Comparison of ENCODE assay signal across 25 mouse cellular contexts in the genomic region with DNA sequence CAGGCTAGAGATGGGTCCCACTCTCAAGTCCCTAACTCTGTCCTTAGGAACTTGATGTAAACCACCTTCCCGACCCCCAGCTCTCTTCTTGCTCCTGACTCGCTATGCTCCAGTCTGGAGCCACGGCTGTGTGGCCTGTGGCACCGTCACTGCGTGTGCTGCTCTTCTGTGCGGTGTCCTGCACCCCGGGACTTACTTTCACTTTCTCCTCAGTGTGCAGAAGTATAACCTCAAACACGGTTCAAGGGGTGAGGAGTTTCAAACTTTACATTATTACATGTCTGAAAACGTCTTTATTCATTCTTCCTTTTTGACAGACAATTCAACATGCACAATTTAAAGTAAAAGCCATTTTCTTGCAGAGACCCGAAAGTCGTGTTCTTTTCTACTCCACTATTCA. TPM values are rescaled to one million over a fixed set of nuclear protein-coding genes. Genes with fewer than 3 reads are reported as not detected.
DNase-seq lines count a peak whose midpoint lies in the region; ATAC-seq and TF ChIP-seq lines count a peak whose summit lies in the region.
"Had no signal": no experiment of that assay in that cellular context is flagged by ENCODE, and none has a peak within 500 bp of the region (broad histone marks: within the 10 kb centered on the region; RNA-seq: fewer than 3 reads in every experiment).

No protein-coding gene starts in this region.

- H3K27ac ChIP-seq in liver, postnatal 0 days (ENCODE audit: low read depth): peak overlapping the region; percentile 77
- H3K27ac ChIP-seq in intestine, embryonic 15.5 days: no peak overlapping the region
- no peak overlapping the region for H3K27ac ChIP-seq in forebrain, embryonic 15.5 days (replicated peaks)
- H3K27ac ChIP-seq: gastrocnemius, adult 2 months; hindbrain, embryonic 12.5 days; left cerebral cortex, adult 2 months; liver, embryonic 13.5 days; neural tube, embryonic 13.5 days; stomach, postnatal 0 days had no signal

- no peak overlapping the region for H3K9ac ChIP-seq in liver, postnatal 0 days (replicated peaks)
- no peak overlapping the region for H3K9ac ChIP-seq in intestine, embryonic 15.5 days
- no peak overlapping the region for H3K9ac ChIP-seq in forebrain, embryonic 15.5 days (replicated peaks)
- H3K9ac ChIP-seq: hindbrain, embryonic 12.5 days; liver, embryonic 13.5 days; neural tube, embryonic 13.5 days had no signal

- DNase-seq in adrenal gland, postnatal 10 days: peak; percentile 8
- DNase-seq in adrenal gland, adult 8-10 months: no peak
- peak; percentile 3 for DNase-seq in thymus, postnatal 25 days
- no peak for DNase-seq in thymus, adult 18-20 months
- no peak for DNase-seq in liver, postnatal 0 days
- DNase-seq in urinary bladder, postnatal 25 days (ENCODE audit: low spot score): no peak
- DNase-seq: adrenal gland, adult 2 months; cerebellum, adult 18-20 months; cerebellum, postnatal 36 days; gastrocnemius, adult 2 months; heart, postnatal 10 days; kidney, postnatal 4 days; layer of hippocampus, adult 9-11 months; left cerebral cortex, postnatal 4 days; liver, embryonic 13.5 days; right cerebral cortex, postnatal 25 days; thymus, postnatal 14 days had no signal

- no peak overlapping the region for H3K4me3 ChIP-seq in liver, postnatal 0 days (ENCODE audit: low read depth, low read length)
- H3K4me3 ChIP-seq in intestine, embryonic 15.5 days (replicated peaks): no peak overlapping the region
- no peak overlapping the region for H3K4me3 ChIP-seq in forebrain, embryonic 15.5 days
- H3K4me3 ChIP-seq: gastrocnemius, adult 2 months; hindbrain, embryonic 12.5 days; left cerebral cortex, adult 2 months; liver, embryonic 13.5 days; neural tube, embryonic 13.5 days had no signal

- peak; percentile 70 for ATAC-seq in liver, postnatal 0 days
- ATAC-seq in intestine, embryonic 15.5 days: no peak
- ATAC-seq in forebrain, embryonic 15.5 days (replicated peaks): no peak

- no peaks in the 10 kb centered on the region for H3K27me3 ChIP-seq in liver, postnatal 0 days (ENCODE audit: insufficient read depth, low read length)
- no peaks in the 10 kb centered on the region for H3K27me3 ChIP-seq in intestine, embryonic 15.5 days (replicated peaks)
- H3K27me3 ChIP-seq in forebrain, embryonic 15.5 days: no peaks in the 10 kb centered on the region
- H3K27me3 ChIP-seq: hindbrain, embryonic 12.5 days; liver, embryonic 13.5 days; neural tube, embryonic 13.5 days had no signal

- peak overlapping the region; percentile 39; the same call in 1 of the 2 replicates for H3K4me2 ChIP-seq in liver, postnatal 0 days (ENCODE audit: low read depth, low read length)
- no peak overlapping the region for H3K4me2 ChIP-seq in intestine, embryonic 15.5 days (replicated peaks)
- no peak overlapping the region for H3K4me2 ChIP-seq in forebrain, embryonic 15.5 days (replicated peaks)
- H3K4me2 ChIP-seq: heart, embryonic 11.5 days; hindbrain, embryonic 12.5 days; liver, embryonic 13.5 days; midbrain, embryonic 11.5 days; neural tube, embryonic 13.5 days had no signal

- peaks cover 59% of the 10 kb centered on the region for H3K36me3 ChIP-seq in liver, postnatal 0 days (replicated peaks; ENCODE audit: insufficient read depth, low read length)
- H3K36me3 ChIP-seq in intestine, embryonic 15.5 days: peaks cover 34% of the 10 kb centered on the region
- H3K36me3 ChIP-seq in forebrain, embryonic 15.5 days: peaks cover 77% of the 10 kb centered on the region

- TF ChIP-seq EP300 in liver, postnatal 0 days (IDR thresholded peaks at IDR 0.05; ENCODE audit: low read depth): no peak

- H3K4me1 ChIP-seq in liver, postnatal 0 days (ENCODE audit: insufficient read depth): no peaks in the 10 kb centered on the region; the same call in 1 of the 2 replicates
- no peaks in the 10 kb centered on the region for H3K4me1 ChIP-seq in intestine, embryonic 15.5 days (replicated peaks)
- H3K4me1 ChIP-seq in forebrain, embryonic 15.5 days: no peaks in the 10 kb centered on the region
- H3K4me1 ChIP-seq: hindbrain, embryonic 12.5 days; neural tube, embryonic 13.5 days had no signal

- H3K9me3 ChIP-seq in liver, postnatal 0 days (ENCODE audit: low read length): no peaks in the 10 kb centered on the region
- H3K9me3 ChIP-seq in intestine, embryonic 15.5 days: no peaks in the 10 kb centered on the region
- no peaks in the 10 kb centered on the region for H3K9me3 ChIP-seq in forebrain, embryonic 15.5 days
- H3K9me3 ChIP-seq: hindbrain, embryonic 12.5 days; liver, embryonic 13.5 days; neural tube, embryonic 13.5 days had no signal

- 68% methylated on average over 11 of the region's 11 CpGs for WGBS in liver, postnatal 0 days (ENCODE audit: insufficient replicate concordance)
- 90% methylated on average over 11 of the region's 11 CpGs for WGBS in intestine, embryonic 15.5 days
- WGBS in forebrain, embryonic 15.5 days: 95% methylated on average over 11 of the region's 11 CpGs

- TF ChIP-seq CTCF in liver, postnatal 0 days (IDR thresholded peaks at IDR 0.05; ENCODE audit: low read depth): no peak

RNA-seq across cellular contexts. Expression of a gene that starts 51.0 kb away (rescaled TPM):
- 1 to 10 TPM; 1.2 to 1.5 TPM for total RNA-seq in adrenal gland, postnatal 10 days (2021)
- 1 to 10 TPM; 2.1 to 3.1 (median 2.4) TPM for total RNA-seq in adrenal gland, adult 8-10 months (2022)
- polyA plus RNA-seq in liver, postnatal 0 days (2015; fragmentation: Nextera tagmentation; extraction: Ambion mirVana): 0.05 and 0.08 TPM in 2 replicates
- 1.7 and 1.8 TPM in 2 replicates for polyA plus RNA-seq in intestine, embryonic 15.5 days (2015; fragmentation: Nextera tagmentation; extraction: Ambion mirVana)
- 3.8 and 4.4 TPM in 2 replicates for polyA plus RNA-seq in forebrain, embryonic 15.5 days (2015; fragmentation: Nextera tagmentation; extraction: Ambion mirVana)

Comparison
In these comparisons a context has a peak if more than half of its experiments do, and no peak if none do; other contexts are left out.
1. DNase-seq: peak in adrenal gland, postnatal 10 days (single experiment) and thymus, postnatal 25 days (single experiment); none in adrenal gland, adult 8-10 months (single experiment), thymus, adult 18-20 months (0 of 2), liver, postnatal 0 days (single experiment) and urinary bladder, postnatal 25 days (single experiment).